Mouse (Mus musculus): ENCODE data around the gene Vmn2r90. TPM values are rescaled to one million over a fixed set of nuclear protein-coding genes. Genes with fewer than 3 reads are reported as not detected.
"Not testable (repeated sequence)": the region's sequence is repeated elsewhere in the genome, so short reads cannot be mapped to it uniquely, and the experiment has no call there.

Vmn2r90 gene
- not detected in 2 replicates for polyA plus RNA-seq (2015; fragmentation: Nextera tagmentation; extraction: Ambion mirVana)

- Histone ChIP-seq H3K4me1 (replicated peaks; ENCODE audit: control insufficient read depth, insufficient read depth, low read length) (no peaks in the 10 kb centered on the region), H3K9me3 (ENCODE audit: control insufficient read depth, low read length) (no peaks in the 10 kb centered on the region), H3K27ac (ENCODE audit: low read length) (no peak within 1 kb of the TSS), H3K4me2 (ENCODE audit: low read depth, low read length) (no peak within 1 kb of the TSS), H3K4me3 (ENCODE audit: low read length) (no peak within 1 kb of the TSS), H3K36me3 (ENCODE audit: control insufficient read depth, insufficient read depth, low read length) (no peaks in the 10 kb centered on the region), H3K9ac (ENCODE audit: low read length) (no peak within 1 kb of the TSS), H3K27me3 (ENCODE audit: control insufficient read depth, insufficient read depth, low read depth, low read length) (no peaks in the 10 kb centered on the region)
- ATAC-seq (ENCODE audit: low read depth), result no peak
- WGBS, result 44% methylated on average over 1 of the region's 1 CpGs
Observed at GRCm38 (mm10) chr17:17703447-17703846, at the start of gene Vmn2r90. TSS of gene Vmn2r90 (plus strand) at chr17:17703747.

DNA sequence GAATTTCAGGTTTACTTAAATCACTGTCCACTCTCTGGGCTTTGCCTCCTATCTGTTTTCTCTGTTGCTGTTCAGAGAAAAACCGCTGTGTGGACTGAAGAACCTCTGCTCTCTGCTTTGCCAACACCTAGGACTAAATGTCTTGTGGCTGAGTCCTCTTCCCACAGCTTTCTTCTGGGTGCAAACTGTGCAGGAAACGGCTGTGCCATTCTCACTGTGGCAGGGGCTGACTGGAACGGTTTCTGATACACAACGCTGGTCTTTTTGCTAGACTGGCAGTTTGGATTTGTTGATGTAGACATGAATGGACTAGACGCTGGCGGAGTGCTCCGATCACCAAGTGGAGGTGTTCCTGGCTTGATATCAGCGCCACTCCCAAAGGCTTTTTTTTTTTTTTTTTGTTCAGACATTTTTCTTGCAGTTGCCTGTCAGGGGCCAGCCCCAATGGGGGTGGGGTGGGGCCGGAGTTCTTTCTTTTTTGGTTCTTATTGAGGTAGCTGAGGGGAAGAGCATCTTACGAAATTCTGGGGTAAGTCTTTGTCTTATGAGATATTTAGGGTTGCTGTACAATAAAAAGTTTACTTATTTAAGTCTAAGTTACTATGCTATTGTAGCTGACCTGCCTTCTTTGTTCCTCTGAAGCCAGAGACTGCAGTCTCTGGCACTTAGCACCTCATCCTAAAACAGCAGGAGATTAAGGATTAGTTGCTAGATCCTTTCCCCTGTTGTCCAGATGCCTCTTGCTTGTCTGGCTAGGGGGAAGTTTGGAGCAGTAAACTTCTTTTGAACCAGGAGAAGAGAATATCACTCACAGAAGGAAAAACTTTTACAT is 48.3 kb upstream of the Vmn2r90 start:
- no peak overlapping the region for H3K9ac ChIP-seq (ENCODE audit: low read length)
- no peaks in the 10 kb centered on the region for H3K27me3 ChIP-seq (ENCODE audit: control insufficient read depth, insufficient read depth, low read depth, low read length)
- no peaks in the 10 kb centered on the region for H3K4me1 ChIP-seq (replicated peaks; ENCODE audit: control insufficient read depth, insufficient read depth, low read length)
- H3K9me3 ChIP-seq (ENCODE audit: control insufficient read depth, low read length), result no peaks in the 10 kb centered on the region
- WGBS, result 10% methylated on average over 10 of the region's 10 CpGs
- H3K4me2 ChIP-seq (ENCODE audit: low read depth, low read length), result no peak overlapping the region
- H3K27ac ChIP-seq (ENCODE audit: low read length), result no peak overlapping the region
- ATAC-seq (ENCODE audit: low read depth), result no peak
- no peak overlapping the region for H3K4me3 ChIP-seq (ENCODE audit: low read length)
- no peaks in the 10 kb centered on the region for H3K36me3 ChIP-seq (ENCODE audit: control insufficient read depth, insufficient read depth, low read length)

DNA sequence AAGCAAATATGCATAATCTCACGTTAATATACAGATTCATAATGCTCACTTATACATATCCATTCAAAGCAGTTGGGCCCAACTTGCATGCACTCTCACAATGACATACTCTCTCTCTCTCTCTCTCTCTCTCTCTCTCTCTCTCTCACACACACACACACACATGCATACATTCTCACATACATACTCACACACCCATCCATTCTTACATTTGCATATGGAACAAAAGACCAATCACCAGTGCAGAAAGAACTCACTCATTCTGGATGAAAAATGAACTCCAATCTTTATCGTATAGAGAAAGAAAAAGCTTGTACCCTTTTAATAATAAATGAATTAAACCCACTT is 47.7 kb upstream of the Vmn2r90 start:
- Histone ChIP-seq H3K36me3 (ENCODE audit: control insufficient read depth, insufficient read depth, low read length) (no peaks in the 10 kb centered on the region), H3K27ac (ENCODE audit: low read length) (no peak overlapping the region), H3K4me3 (ENCODE audit: low read length) (no peak overlapping the region), H3K9me3 (ENCODE audit: control insufficient read depth, low read length) (no peaks in the 10 kb centered on the region), H3K4me2 (ENCODE audit: low read depth, low read length) (no peak overlapping the region), H3K9ac (ENCODE audit: low read length) (no peak overlapping the region), H3K4me1 (replicated peaks; ENCODE audit: control insufficient read depth, insufficient read depth, low read length) (no peaks in the 10 kb centered on the region), H3K27me3 (ENCODE audit: control insufficient read depth, insufficient read depth, low read depth, low read length) (no peaks in the 10 kb centered on the region)
- ATAC-seq (ENCODE audit: low read depth), result no peak
- WGBS, result 23% methylated on average over 2 of the region's 2 CpGs

GRCm38 (mm10) chr17:17678781-17679180 is 24.8 kb upstream of the Vmn2r90 start:
- ATAC-seq (ENCODE audit: low read depth), result no peak
- H3K4me2 ChIP-seq (ENCODE audit: low read depth, low read length), result no peak overlapping the region
- WGBS, result 90% methylated on average over 1 of the region's 1 CpGs
- no peaks in the 10 kb centered on the region for H3K36me3 ChIP-seq (ENCODE audit: control insufficient read depth, insufficient read depth, low read length)
- no peaks in the 10 kb centered on the region for H3K9me3 ChIP-seq (ENCODE audit: control insufficient read depth, low read length)
- no peaks in the 10 kb centered on the region for H3K4me1 ChIP-seq (replicated peaks; ENCODE audit: control insufficient read depth, insufficient read depth, low read length)
- H3K27ac ChIP-seq (ENCODE audit: low read length), result no peak overlapping the region
- H3K9ac ChIP-seq (ENCODE audit: low read length), result no peak overlapping the region
- H3K4me3 ChIP-seq (ENCODE audit: low read length), result no peak overlapping the region
- H3K27me3 ChIP-seq (ENCODE audit: control insufficient read depth, insufficient read depth, low read depth, low read length), result no peaks in the 10 kb centered on the region

DNA sequence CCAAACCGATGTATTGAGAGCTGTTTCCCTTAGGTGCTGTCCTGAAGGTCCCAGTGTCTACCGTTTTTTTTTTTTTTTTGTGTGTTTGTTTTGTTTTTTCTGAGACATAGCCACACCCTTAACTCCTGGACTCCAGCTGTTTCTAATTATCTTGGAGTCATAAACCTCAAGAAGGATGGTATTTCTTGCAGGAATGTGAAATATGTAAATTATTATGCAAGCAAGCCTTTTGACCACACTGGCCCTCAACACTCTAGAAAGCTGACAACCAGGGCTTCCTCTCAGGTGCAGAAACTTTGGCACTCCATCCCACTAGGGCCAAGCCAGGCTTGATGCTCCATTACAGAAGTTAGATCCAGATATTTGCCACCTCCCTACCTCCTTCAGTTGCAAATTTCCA is 12.9 kb upstream of the Vmn2r90 start:
- H3K27ac ChIP-seq (ENCODE audit: low read length), result no peak overlapping the region
- no peaks in the 10 kb centered on the region for H3K4me1 ChIP-seq (replicated peaks; ENCODE audit: control insufficient read depth, insufficient read depth, low read length)
- no peaks in the 10 kb centered on the region for H3K27me3 ChIP-seq (ENCODE audit: control insufficient read depth, insufficient read depth, low read depth, low read length)
- no peak for ATAC-seq (ENCODE audit: low read depth)
- H3K9me3 ChIP-seq (ENCODE audit: control insufficient read depth, low read length), result no peaks in the 10 kb centered on the region
- H3K36me3 ChIP-seq (ENCODE audit: control insufficient read depth, insufficient read depth, low read length), result no peaks in the 10 kb centered on the region
- H3K4me3 ChIP-seq (ENCODE audit: low read length), result no peak overlapping the region
- no peak overlapping the region for H3K4me2 ChIP-seq (ENCODE audit: low read depth, low read length)
- WGBS, result 58% methylated on average over 2 of the region's 2 CpGs
- H3K9ac ChIP-seq (ENCODE audit: low read length), result no peak overlapping the region

- H3K4me3 ChIP-seq (ENCODE audit: low read length); H3K4me2 ChIP-seq (ENCODE audit: low read depth, low read length); H3K36me3 ChIP-seq (ENCODE audit: control insufficient read depth, insufficient read depth, low read length); H3K4me1 ChIP-seq (replicated peaks; ENCODE audit: control insufficient read depth, insufficient read depth, low read length); ATAC-seq (ENCODE audit: low read depth); H3K9ac ChIP-seq (ENCODE audit: low read length); H3K27ac ChIP-seq (ENCODE audit: low read length); H3K9me3 ChIP-seq (ENCODE audit: control insufficient read depth, low read length); H3K27me3 ChIP-seq (ENCODE audit: control insufficient read depth, insufficient read depth, low read depth, low read length): not testable (repeated sequence)
- 78% methylated on average over 4 of the region's 4 CpGs for WGBS
Observed at GRCm38 (mm10) chr17:17732396-17732795, 28.8 kb downstream of the Vmn2r90 start.

DNA sequence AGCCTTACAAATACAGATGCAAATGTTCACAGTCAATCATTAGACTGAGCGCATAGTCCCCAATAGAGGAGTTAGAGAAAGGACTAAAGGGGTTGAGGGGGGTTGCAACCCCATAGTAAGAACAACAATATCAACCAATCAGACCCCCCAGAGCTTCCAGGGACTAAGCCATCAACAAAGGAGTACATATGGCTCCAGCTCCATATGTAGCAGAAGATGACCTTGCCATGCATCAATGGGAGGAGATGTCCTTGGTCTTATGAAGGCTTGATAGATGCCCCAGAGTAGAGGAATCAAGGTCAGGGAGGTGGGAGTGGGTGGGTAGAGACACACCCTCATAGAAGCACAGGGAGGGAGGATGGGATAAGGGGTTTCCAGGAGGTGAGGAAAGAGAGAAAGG is 35.1 kb downstream of the Vmn2r90 start:
- no peak overlapping the region for H3K4me2 ChIP-seq (ENCODE audit: low read depth, low read length)
- ATAC-seq (ENCODE audit: low read depth), result no peak
- no peak overlapping the region for H3K9ac ChIP-seq (ENCODE audit: low read length)
- no peak overlapping the region for H3K4me3 ChIP-seq (ENCODE audit: low read length)
- no peak overlapping the region for H3K27ac ChIP-seq (ENCODE audit: low read length)
- H3K27me3 ChIP-seq (ENCODE audit: control insufficient read depth, insufficient read depth, low read depth, low read length), result no peaks in the 10 kb centered on the region
- WGBS, result 94% methylated on average over 1 of the region's 1 CpGs
- H3K36me3 ChIP-seq (ENCODE audit: control insufficient read depth, insufficient read depth, low read length), result no peaks in the 10 kb centered on the region
- H3K4me1 ChIP-seq (replicated peaks; ENCODE audit: control insufficient read depth, insufficient read depth, low read length), result no peaks in the 10 kb centered on the region
- H3K9me3 ChIP-seq (ENCODE audit: control insufficient read depth, low read length), result no peaks in the 10 kb centered on the region

GRCm38 (mm10) chr17:17739300-17739699 is 35.8 kb downstream of the Vmn2r90 start:
- H3K27ac ChIP-seq (ENCODE audit: low read length); H3K36me3 ChIP-seq (ENCODE audit: control insufficient read depth, insufficient read depth, low read length); H3K9me3 ChIP-seq (ENCODE audit: control insufficient read depth, low read length); H3K4me1 ChIP-seq (replicated peaks; ENCODE audit: control insufficient read depth, insufficient read depth, low read length); H3K4me3 ChIP-seq (ENCODE audit: low read length); H3K4me2 ChIP-seq (ENCODE audit: low read depth, low read length); H3K9ac ChIP-seq (ENCODE audit: low read length); H3K27me3 ChIP-seq (ENCODE audit: control insufficient read depth, insufficient read depth, low read depth, low read length); ATAC-seq (ENCODE audit: low read depth): not testable (repeated sequence)
- 88% methylated on average over 7 of the region's 7 CpGs for WGBS

DNA sequence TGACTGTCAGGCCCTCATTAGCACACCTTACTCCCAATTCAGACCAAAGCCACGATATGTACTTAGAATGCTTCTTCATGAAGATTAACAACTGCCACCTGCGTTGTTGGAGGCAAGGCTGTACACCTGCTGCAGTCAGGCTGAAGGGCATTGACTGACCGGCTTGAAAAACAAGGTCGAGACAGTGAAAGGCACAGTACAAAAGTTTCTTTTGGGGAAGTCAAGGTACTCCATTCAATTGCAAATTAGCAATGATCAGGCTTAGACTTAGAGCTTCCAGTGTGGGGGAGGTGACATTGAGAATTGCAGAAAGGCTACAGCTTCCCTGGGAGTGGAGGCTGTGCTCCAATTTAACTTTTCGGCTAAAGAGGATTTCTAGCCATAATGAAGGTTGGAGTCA is 36.4 kb downstream of the Vmn2r90 start:
- H3K9me3 ChIP-seq (ENCODE audit: control insufficient read depth, low read length); ATAC-seq (ENCODE audit: low read depth); H3K27me3 ChIP-seq (ENCODE audit: control insufficient read depth, insufficient read depth, low read depth, low read length); H3K27ac ChIP-seq (ENCODE audit: low read length); H3K36me3 ChIP-seq (ENCODE audit: control insufficient read depth, insufficient read depth, low read length); H3K4me3 ChIP-seq (ENCODE audit: low read length); H3K4me1 ChIP-seq (replicated peaks; ENCODE audit: control insufficient read depth, insufficient read depth, low read length); H3K9ac ChIP-seq (ENCODE audit: low read length); H3K4me2 ChIP-seq (ENCODE audit: low read depth, low read length): not testable (repeated sequence)
- 73% methylated on average over 5 of the region's 5 CpGs for WGBS

DNA sequence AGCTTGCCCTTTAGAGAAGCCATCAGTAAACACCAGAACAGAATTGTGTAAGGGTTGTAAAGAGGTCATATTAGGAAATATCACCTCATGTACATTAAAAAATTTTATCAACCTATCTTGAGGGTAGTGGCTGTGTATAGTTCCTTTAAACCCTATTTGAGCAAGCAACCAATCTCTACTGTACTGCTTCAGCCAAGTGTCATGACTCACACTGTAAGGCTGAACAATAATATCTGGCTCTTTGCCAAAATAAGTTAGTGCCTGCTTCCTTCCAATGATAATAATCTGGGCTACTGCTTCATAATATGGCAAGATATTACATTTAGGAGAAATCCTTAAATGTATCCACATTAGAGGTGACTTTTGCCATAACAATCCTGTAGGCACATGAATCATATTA is 38.0 kb downstream of the Vmn2r90 start:
- H3K9me3 ChIP-seq (ENCODE audit: control insufficient read depth, low read length); H3K4me2 ChIP-seq (ENCODE audit: low read depth, low read length); H3K9ac ChIP-seq (ENCODE audit: low read length); H3K36me3 ChIP-seq (ENCODE audit: control insufficient read depth, insufficient read depth, low read length); H3K27me3 ChIP-seq (ENCODE audit: control insufficient read depth, insufficient read depth, low read depth, low read length); H3K27ac ChIP-seq (ENCODE audit: low read length); H3K4me3 ChIP-seq (ENCODE audit: low read length); H3K4me1 ChIP-seq (replicated peaks; ENCODE audit: control insufficient read depth, insufficient read depth, low read length); ATAC-seq (ENCODE audit: low read depth): not testable (repeated sequence)

Data from lung, embryonic 16.5 days (tissue).